Mouse (Mus musculus) embryonic facial prominence, embryonic 12.5 days (tissue): ENCODE data around the gene Polr3b. TPM values are rescaled to one million over a fixed set of nuclear protein-coding genes. Genes with fewer than 3 reads are reported as not detected.

Source experiments
- ATAC-seq: fragments of 200-750 bp; cut with Nextera tagmentation; 2 replicates; pipeline ENCODE4 v1.8.0; 2017; ENCODE audit not compliant: insufficient number of reproducible peaks, insufficient read depth, low FRiP score, low TSS enrichment
- H3K27ac ChIP-seq: fragments of 300-500 bp; sonication (generic); 2 replicates; pipeline ENCODE4 v1.5.1; 2016; ENCODE audit warnings: mild to moderate bottlenecking
- H3K27me3 ChIP-seq: fragments of 300-500 bp; sonication (generic); 2 replicates; pipeline ENCODE4 v1.6.1; 2016; ENCODE audit warnings: mild to moderate bottlenecking, moderate library complexity
- H3K36me3 ChIP-seq: fragments of 300-500 bp; sonication (generic); 2 replicates; pipeline ENCODE4 v1.6.1; 2016; ENCODE audit warnings: mild to moderate bottlenecking
- H3K4me1 ChIP-seq: fragments of 300-500 bp; sonication (generic); 2 replicates; pipeline ENCODE4 v1.6.1; 2016
- H3K4me2 ChIP-seq: fragments of 300-500 bp; sonication (generic); replicated peaks from 2 replicates; pipeline ENCODE4 v1.6.1; 2016; ENCODE audit warnings: mild to moderate bottlenecking, moderate library complexity
- H3K4me3 ChIP-seq: fragments of 300-500 bp; sonication (generic); 2 replicates; pipeline ENCODE4 v1.5.1; 2016; ENCODE audit warnings: mild to moderate bottlenecking
- H3K9ac ChIP-seq: fragments of 300-500 bp; sonication (generic); 2 replicates; pipeline ENCODE4 v1.6.1; 2016; ENCODE audit warnings: mild to moderate bottlenecking, moderate library complexity
- H3K9me3 ChIP-seq: fragments of 300-500 bp; sonication (generic); 2 replicates; pipeline ENCODE4 v1.6.1; 2016; ENCODE audit warnings: mild to moderate bottlenecking, moderate library complexity
- WGBS: fragments of 180-500 bp; shearing (Covaris S2); methylation state at CpG from one replicate; pipeline ENCODE4 v1.1.7; 2016; 5-methylcytosine and 5-hydroxymethylcytosine counted together
- polyA plus RNA-seq: library from polyadenylated mRNA; unstranded; fragments of >200 nt; fragmentation: Nextera tagmentation; extraction: Ambion mirVana; gene quantifications from 2 replicates; pipeline ENCODE4 v1.2.1, GENCODE M21; 2016

The Polr3b gene
- polyA plus RNA-seq, 1 experiment from 2014 or later: 19.6 TPM

GRCm38 (mm10) chr10:84612281-84612680, 9.8 kb upstream of the Polr3b start:
- no peaks in the 10 kb centered on the region for H3K9me3 ChIP-seq
- 69% methylated on average over 2 of the region's 2 CpGs for WGBS
- no peaks in the 10 kb centered on the region for H3K36me3 ChIP-seq
- no peak for ATAC-seq
- H3K9ac ChIP-seq: no peak overlapping the region
- no peak overlapping the region for H3K4me2 ChIP-seq
- H3K27me3 ChIP-seq: no peaks in the 10 kb centered on the region
- H3K4me1 ChIP-seq: peaks cover 6% of the 10 kb centered on the region
- H3K4me3 ChIP-seq: no peak overlapping the region
- no peak overlapping the region for H3K27ac ChIP-seq

- H3K9me3 ChIP-seq: no peaks in the 10 kb centered on the region
- peaks cover 6% of the 10 kb centered on the region for H3K4me1 ChIP-seq
- no peak for ATAC-seq
- 87% methylated on average over 8 of the region's 8 CpGs for WGBS
- H3K27me3 ChIP-seq: no peaks in the 10 kb centered on the region
- H3K4me2 ChIP-seq: no peak overlapping the region
- no peak overlapping the region for H3K9ac ChIP-seq
- no peaks in the 10 kb centered on the region for H3K36me3 ChIP-seq
- no peak overlapping the region for H3K4me3 ChIP-seq
- H3K27ac ChIP-seq: no peak overlapping the region
These were observed 8.7 kb upstream of the Polr3b start for GRCm38 (mm10) chr10:84613366-84613765.

GRCm38 (mm10) chr10:84615076-84615475, 7.0 kb upstream of the Polr3b start:
- no peaks in the 10 kb centered on the region for H3K27me3 ChIP-seq
- H3K27ac ChIP-seq: no peak overlapping the region
- WGBS: 69% methylated on average over 3 of the region's 3 CpGs
- H3K4me1 ChIP-seq: peaks cover 6% of the 10 kb centered on the region
- no peak for ATAC-seq
- no peak overlapping the region for H3K4me3 ChIP-seq
- H3K9me3 ChIP-seq: no peaks in the 10 kb centered on the region
- no peak overlapping the region for H3K4me2 ChIP-seq
- H3K36me3 ChIP-seq: no peaks in the 10 kb centered on the region
- no peak overlapping the region for H3K9ac ChIP-seq

GRCm38 (mm10) chr10:84631182-84631581, 9.1 kb downstream of the Polr3b start:
- H3K9ac ChIP-seq: no peak overlapping the region
- H3K9me3 ChIP-seq: no peaks in the 10 kb centered on the region
- H3K27ac ChIP-seq: no peak overlapping the region
- H3K36me3 ChIP-seq: peaks cover 23% of the 10 kb centered on the region
- no peak overlapping the region for H3K4me2 ChIP-seq
- no peak for ATAC-seq
- no peak overlapping the region for H3K4me3 ChIP-seq
- H3K27me3 ChIP-seq: no peaks in the 10 kb centered on the region
- 60% methylated on average over 5 of the region's 5 CpGs for WGBS
- no peaks in the 10 kb centered on the region for H3K4me1 ChIP-seq

- H3K4me1 ChIP-seq: no peaks in the 10 kb centered on the region
- H3K27ac ChIP-seq: no peak overlapping the region
- no peak overlapping the region for H3K9ac ChIP-seq
- H3K4me2 ChIP-seq: no peak overlapping the region
- ATAC-seq: no peak
- no peak overlapping the region for H3K4me3 ChIP-seq
- no peaks in the 10 kb centered on the region for H3K27me3 ChIP-seq
- 89% methylated on average over 4 of the region's 4 CpGs for WGBS
- H3K36me3 ChIP-seq: peaks cover 27% of the 10 kb centered on the region
- no peaks in the 10 kb centered on the region for H3K9me3 ChIP-seq
These were observed 9.9 kb downstream of the Polr3b start for GRCm38 (mm10) chr10:84632005-84632404.

GRCm38 (mm10) chr10:84636656-84637055, 14.6 kb downstream of the Polr3b start:
- Histone ChIP-seq H3K4me1 (no peaks in the 10 kb centered on the region), H3K27ac (no peak overlapping the region), H3K9me3 (no peaks in the 10 kb centered on the region), H3K36me3 (peaks cover 49% of the 10 kb centered on the region), H3K27me3 (no peaks in the 10 kb centered on the region), H3K9ac (no peak overlapping the region), H3K4me3 (no peak overlapping the region), H3K4me2 (no peak overlapping the region)
- 96% methylated on average over 10 of the region's 10 CpGs for WGBS
- no peak for ATAC-seq

- H3K4me2 ChIP-seq: no peak overlapping the region
- no peaks in the 10 kb centered on the region for H3K4me1 ChIP-seq
- ATAC-seq: no peak
- WGBS: 84% methylated on average over 4 of the region's 4 CpGs
- H3K9me3 ChIP-seq: no peaks in the 10 kb centered on the region
- H3K27me3 ChIP-seq: no peaks in the 10 kb centered on the region
- H3K4me3 ChIP-seq: no peak overlapping the region
- H3K36me3 ChIP-seq: peaks cover 41% of the 10 kb centered on the region
- H3K9ac ChIP-seq: no peak overlapping the region
- no peak overlapping the region for H3K27ac ChIP-seq
These were observed 16.3 kb downstream of the Polr3b start for GRCm38 (mm10) chr10:84638382-84638781.

GRCm38 (mm10) chr10:84639525-84640287, 17.6 kb downstream of the Polr3b start:
- peaks cover 32% of the 10 kb centered on the region for H3K36me3 ChIP-seq

GRCm38 (mm10) chr10:84640861-84641260, 18.8 kb downstream of the Polr3b start:
- no peak for ATAC-seq
- Histone ChIP-seq H3K9ac (no peak overlapping the region), H3K27ac (no peak overlapping the region), H3K27me3 (no peaks in the 10 kb centered on the region), H3K4me2 (no peak overlapping the region), H3K4me3 (no peak overlapping the region), H3K4me1 (no peaks in the 10 kb centered on the region), H3K36me3 (peaks cover 30% of the 10 kb centered on the region), H3K9me3 (no peaks in the 10 kb centered on the region)
- WGBS: 89% methylated on average over 7 of the region's 7 CpGs

More at GRCm38 (mm10) chr10:84639525-84640287, 17.6 kb downstream of the Polr3b start:
- no peaks in the 10 kb centered on the region for H3K9me3 ChIP-seq
- ATAC-seq: no peak
- H3K4me3 ChIP-seq: no peak overlapping the region
- no peak overlapping the region for H3K4me2 ChIP-seq
- no peaks in the 10 kb centered on the region for H3K4me1 ChIP-seq
- no peaks in the 10 kb centered on the region for H3K27me3 ChIP-seq
- WGBS: 87% methylated on average over 4 of the region's 4 CpGs
- H3K27ac ChIP-seq: no peak overlapping the region
- H3K9ac ChIP-seq: no peak overlapping the region

GRCm38 (mm10) chr10:84641576-84641975, 19.5 kb downstream of the Polr3b start:
- peaks cover 31% of the 10 kb centered on the region for H3K36me3 ChIP-seq
- H3K4me1 ChIP-seq: no peaks in the 10 kb centered on the region
- H3K4me2 ChIP-seq: no peak overlapping the region
- H3K4me3 ChIP-seq: no peak overlapping the region
- no peak overlapping the region for H3K9ac ChIP-seq
- no peaks in the 10 kb centered on the region for H3K27me3 ChIP-seq
- no peaks in the 10 kb centered on the region for H3K9me3 ChIP-seq
- WGBS: 82% methylated on average over 2 of the region's 2 CpGs
- ATAC-seq: no peak
- H3K27ac ChIP-seq: no peak overlapping the region

GRCm38 (mm10) chr10:84645940-84646339, 23.8 kb downstream of the Polr3b start:
- H3K9me3 ChIP-seq: no peaks in the 10 kb centered on the region
- H3K36me3 ChIP-seq: peaks cover 22% of the 10 kb centered on the region; the same call in 1 of the 2 replicates
- no peaks in the 10 kb centered on the region for H3K4me1 ChIP-seq
- H3K27ac ChIP-seq: no peak overlapping the region
- 91% methylated on average over 8 of the region's 8 CpGs for WGBS
- no peak for ATAC-seq
- no peak overlapping the region for H3K9ac ChIP-seq
- no peak overlapping the region for H3K4me2 ChIP-seq
- no peak overlapping the region for H3K4me3 ChIP-seq
- no peaks in the 10 kb centered on the region for H3K27me3 ChIP-seq

GRCm38 (mm10) chr10:84646506-84647102, 24.5 kb downstream of the Polr3b start:
- no peak for ATAC-seq
- WGBS: 89% methylated on average over 12 of the region's 12 CpGs

More at GRCm38 (mm10) chr10:84646506-84647102, 24.5 kb downstream of the Polr3b start:
- Histone ChIP-seq H3K27ac (no peak overlapping the region), H3K4me2 (no peak overlapping the region), H3K4me3 (no peak overlapping the region), H3K9ac (no peak overlapping the region), H3K36me3 (peaks cover 20% of the 10 kb centered on the region; the same call in 1 of the 2 replicates), H3K4me1 (no peaks in the 10 kb centered on the region), H3K9me3 (no peaks in the 10 kb centered on the region), H3K27me3 (no peaks in the 10 kb centered on the region)
